Mouse (Mus musculus): ENCODE results near the gene Gale. TPM values are rescaled to one million over a fixed set of nuclear protein-coding genes. Genes with fewer than 3 reads are reported as not detected.
A peak's percentile ranks its signal among the peaks of the same experiment; 100 is the strongest.

Gene Gale
- polyA plus RNA-seq, 2 experiments from 2014 or later: 16.2 to 24.8 TPM

- no peak for ATAC-seq
Observed at GRCm38 (mm10) chr4:135945706-135946105, 17.8 kb upstream of the Gale start.

GRCm38 (mm10) chr4:135946278-135946658 is 17.3 kb upstream of the Gale start, which contains the start of gene Hmgcl:
Gene Hmgcl (plus strand): TSS chr4:135946448.
- ATAC-seq: peak; percentile 98

- ATAC-seq: peak; percentile 32
Observed at GRCm38 (mm10) chr4:135946659-135947301, 16.7 kb upstream of the Gale start.

GRCm38 (mm10) chr4:135948142-135948541 is 15.4 kb upstream of the Gale start:
- no peak for ATAC-seq

GRCm38 (mm10) chr4:135949475-135949874 is 14.1 kb upstream of the Gale start:
- ATAC-seq: no peak

GRCm38 (mm10) chr4:135949911-135950310 is 13.6 kb upstream of the Gale start:
- ATAC-seq: no peak

- no peak for ATAC-seq
Observed at GRCm38 (mm10) chr4:135950365-135950764, 13.2 kb upstream of the Gale start.

- ATAC-seq: no peak
Observed at GRCm38 (mm10) chr4:135951505-135951904, 12.0 kb upstream of the Gale start.

- ATAC-seq: no peak
Observed at GRCm38 (mm10) chr4:135953179-135953578, 10.3 kb upstream of the Gale start.

GRCm38 (mm10) chr4:135954241-135954640 is 9.3 kb upstream of the Gale start:
- ATAC-seq: peak; percentile 84

- no peak for ATAC-seq
Observed at GRCm38 (mm10) chr4:135955886-135956285, 7.6 kb upstream of the Gale start.

- ATAC-seq: no peak
Observed at GRCm38 (mm10) chr4:135958354-135958753, 5.2 kb upstream of the Gale start.

GRCm38 (mm10) chr4:135960717-135961116 is 2.8 kb upstream of the Gale start:
- ATAC-seq: peak; percentile 46

GRCm38 (mm10) chr4:135961709-135962108 is 1.8 kb upstream of the Gale start:
- ATAC-seq: no peak

- no peak for ATAC-seq
Observed at GRCm38 (mm10) chr4:135962198-135962597, 1.3 kb upstream of the Gale start.

GRCm38 (mm10) chr4:135962946-135963345 is 581 bp upstream of the Gale start:
- peak; percentile 10 for ATAC-seq

GRCm38 (mm10) chr4:135964426-135964825 is 899 bp downstream of the Gale start:
- no peak for ATAC-seq

GRCm38 (mm10) chr4:135965113-135965512 is 1.6 kb downstream of the Gale start:
- ATAC-seq: no peak

- no peak for ATAC-seq
Observed at GRCm38 (mm10) chr4:135966283-135966682, 2.8 kb downstream of the Gale start.

- no peak for ATAC-seq
Observed at GRCm38 (mm10) chr4:135967086-135967760, 3.7 kb downstream of the Gale start.

- no peak for ATAC-seq
Observed at GRCm38 (mm10) chr4:135968271-135968869, 4.8 kb downstream of the Gale start.

- no peak for ATAC-seq
Observed at GRCm38 (mm10) chr4:135969070-135969750, 5.7 kb downstream of the Gale start.

GRCm38 (mm10) chr4:135970585-135970984 is 7.1 kb downstream of the Gale start:
- ATAC-seq: no peak
